Mouse (Mus musculus) hindbrain, embryonic 15.5 days (tissue): ENCODE results near the gene Muc3a. TPM values are rescaled to one million over a fixed set of nuclear protein-coding genes. Genes with fewer than 3 reads are reported as not detected.

ENCODE experiments used
- ATAC-seq: fragments of 200-750 bp; cut with Nextera tagmentation; 2 replicates; pipeline ENCODE4 v1.8.0; 2017; ENCODE audit warnings: low read depth, moderate number of reproducible peaks, moderate TSS enrichment; ENCODE audit not compliant: low FRiP score
- H3K27ac ChIP-seq: fragments of 300-500 bp; sonication (generic); replicated peaks from 2 replicates; pipeline ENCODE4 v1.5.1; 2015; ENCODE audit warnings: mild to moderate bottlenecking, inconsistent platforms
- H3K27me3 ChIP-seq: fragments of 300-500 bp; sonication (generic); 2 replicates; pipeline ENCODE4 v1.6.1; 2015; ENCODE audit warnings: control low read depth, inconsistent platforms
- H3K36me3 ChIP-seq: fragments of 300-500 bp; sonication (generic); 2 replicates; pipeline ENCODE4 v1.6.1; 2015; ENCODE audit warnings: control low read depth, inconsistent platforms
- H3K4me1 ChIP-seq: fragments of 300-500 bp; sonication (generic); replicated peaks from 2 replicates; pipeline ENCODE4 v1.6.1; 2015; ENCODE audit warnings: control low read depth, inconsistent platforms
- H3K4me2 ChIP-seq: fragments of 300-500 bp; sonication (generic); 2 replicates; pipeline ENCODE4 v1.6.1; 2015; ENCODE audit warnings: moderate library complexity, mild to moderate bottlenecking, inconsistent platforms
- H3K4me3 ChIP-seq: fragments of 300-500 bp; sonication (generic); 2 replicates; pipeline ENCODE4 v1.5.1; 2015; ENCODE audit warnings: mild to moderate bottlenecking, inconsistent platforms
- H3K9ac ChIP-seq: fragments of 300-500 bp; sonication (generic); 2 replicates; pipeline ENCODE4 v1.6.1; 2015; ENCODE audit warnings: inconsistent platforms
- H3K9me3 ChIP-seq: fragments of 300-500 bp; sonication (generic); 2 replicates; pipeline ENCODE4 v1.6.1; 2016; ENCODE audit warnings: control low read depth, inconsistent platforms
- WGBS: fragments of 180-500 bp; shearing (Covaris S2); methylation state at CpG from one replicate; pipeline ENCODE4 v1.1.7; 2015; 5-methylcytosine and 5-hydroxymethylcytosine counted together
- polyA plus RNA-seq: library from polyadenylated mRNA; unstranded; fragments of >200 nt; fragmentation: Nextera tagmentation; extraction: Ambion mirVana; gene quantifications from 2 replicates; pipeline ENCODE4 v1.2.1, GENCODE M21; 2015

The Muc3a gene
- polyA plus RNA-seq, 1 experiment from 2014 or later = 0.40 TPM

DNA sequence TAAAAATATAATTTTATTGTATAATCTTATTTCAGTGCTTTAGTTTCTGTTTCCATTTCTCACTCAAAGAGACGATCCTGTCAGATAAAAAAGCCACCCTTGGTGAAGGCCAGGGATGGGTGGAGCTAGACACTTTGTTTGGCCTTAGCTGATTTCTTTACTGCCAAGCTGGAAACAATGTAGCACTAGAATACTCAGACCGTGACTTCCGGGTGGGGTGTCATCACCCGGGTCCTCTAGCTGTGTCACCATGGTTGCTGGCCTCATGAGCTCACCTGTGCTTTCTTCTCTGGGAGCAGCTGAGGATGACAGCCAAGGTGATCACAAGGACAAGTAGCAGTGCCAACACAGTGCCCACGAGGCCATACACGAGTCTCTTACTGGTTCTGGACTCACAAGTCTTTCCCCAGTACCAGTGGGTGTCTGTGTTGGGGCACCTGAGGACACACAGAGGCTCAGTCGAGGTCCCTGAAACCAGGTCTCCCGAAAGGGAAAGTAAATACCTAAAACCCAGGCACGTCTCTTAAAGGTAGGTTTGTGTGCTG is 41.3 kb downstream of the Muc3a start:
- Histone ChIP-seq H3K4me1 (no peaks in the 10 kb centered on the region), H3K36me3 (no peaks in the 10 kb centered on the region), H3K9ac (no peak overlapping the region), H3K4me3 (no peak overlapping the region), H3K4me2 (no peak overlapping the region), H3K27me3 (no peaks in the 10 kb centered on the region), H3K27ac (no peak overlapping the region), H3K9me3 (no peaks in the 10 kb centered on the region)
- ATAC-seq = no peak
- 76% methylated on average over 9 of the region's 9 CpGs for WGBS

DNA sequence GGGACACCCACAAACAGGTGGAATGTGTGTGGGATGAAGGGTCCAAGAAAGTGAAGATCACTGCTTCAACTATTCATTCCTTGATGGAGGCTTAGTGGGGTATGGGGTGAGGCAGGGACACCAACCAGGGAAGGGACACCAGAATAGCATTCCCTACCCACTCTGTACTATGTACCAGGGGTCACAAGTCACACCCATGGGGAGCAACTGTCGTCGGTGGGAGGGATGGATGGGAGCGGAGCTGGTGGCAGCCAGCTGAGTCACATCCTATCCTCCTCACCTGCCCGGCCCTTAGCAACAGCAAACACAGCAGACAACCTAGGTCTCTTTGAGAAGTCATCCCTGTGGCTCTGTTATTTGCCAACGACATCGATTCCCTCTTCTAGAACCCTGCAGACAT is 44.6 kb downstream of the Muc3a start:
- H3K4me1 ChIP-seq = no peaks in the 10 kb centered on the region
- WGBS = 78% methylated on average over 6 of the region's 6 CpGs
- no peaks in the 10 kb centered on the region for H3K36me3 ChIP-seq
- no peak overlapping the region for H3K4me2 ChIP-seq
- no peak overlapping the region for H3K27ac ChIP-seq
- no peak for ATAC-seq
- no peaks in the 10 kb centered on the region for H3K9me3 ChIP-seq
- no peaks in the 10 kb centered on the region for H3K27me3 ChIP-seq
- H3K9ac ChIP-seq = no peak overlapping the region
- no peak overlapping the region for H3K4me3 ChIP-seq

- no peak for ATAC-seq
- 82% methylated on average over 9 of the region's 9 CpGs for WGBS
- H3K4me2 ChIP-seq = no peak overlapping the region
- H3K4me3 ChIP-seq = no peak overlapping the region
- no peaks in the 10 kb centered on the region for H3K9me3 ChIP-seq
- H3K27me3 ChIP-seq = no peaks in the 10 kb centered on the region
- no peaks in the 10 kb centered on the region for H3K4me1 ChIP-seq
- no peak overlapping the region for H3K27ac ChIP-seq
- no peaks in the 10 kb centered on the region for H3K36me3 ChIP-seq
- H3K9ac ChIP-seq = no peak overlapping the region
Measured at GRCm38 (mm10) chr5:137166012-137166411, 46.2 kb downstream of the Muc3a start.

DNA sequence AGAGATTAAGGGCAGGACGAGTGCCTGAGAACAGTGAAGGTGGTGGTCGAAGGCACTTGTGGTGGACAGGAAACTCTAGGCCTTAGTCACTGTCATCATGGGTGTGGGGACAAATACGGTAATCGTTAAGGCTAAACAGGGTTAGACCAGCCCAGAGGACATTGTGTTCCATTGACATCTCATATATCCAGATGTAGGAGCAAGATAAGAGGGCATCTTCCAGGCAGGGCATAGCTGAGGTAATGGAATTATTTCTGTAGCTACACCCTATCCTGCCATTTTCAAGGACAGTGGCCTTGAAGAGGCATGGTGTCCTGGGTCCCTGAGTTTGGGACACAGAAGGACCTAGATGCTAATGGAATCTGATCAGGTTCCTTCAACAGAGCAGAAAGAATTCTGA is 50.3 kb downstream of the Muc3a start:
- no peaks in the 10 kb centered on the region for H3K27me3 ChIP-seq
- H3K4me2 ChIP-seq = no peak overlapping the region
- H3K4me1 ChIP-seq = no peaks in the 10 kb centered on the region
- H3K4me3 ChIP-seq = no peak overlapping the region
- H3K27ac ChIP-seq = no peak overlapping the region
- WGBS = 82% methylated on average over 4 of the region's 4 CpGs
- H3K36me3 ChIP-seq = no peaks in the 10 kb centered on the region
- no peak for ATAC-seq
- no peak overlapping the region for H3K9ac ChIP-seq
- H3K9me3 ChIP-seq = 0 out of 2 replicates have a peak, but pooled peaks cover under 1% of the 10 kb centered on the region

DNA sequence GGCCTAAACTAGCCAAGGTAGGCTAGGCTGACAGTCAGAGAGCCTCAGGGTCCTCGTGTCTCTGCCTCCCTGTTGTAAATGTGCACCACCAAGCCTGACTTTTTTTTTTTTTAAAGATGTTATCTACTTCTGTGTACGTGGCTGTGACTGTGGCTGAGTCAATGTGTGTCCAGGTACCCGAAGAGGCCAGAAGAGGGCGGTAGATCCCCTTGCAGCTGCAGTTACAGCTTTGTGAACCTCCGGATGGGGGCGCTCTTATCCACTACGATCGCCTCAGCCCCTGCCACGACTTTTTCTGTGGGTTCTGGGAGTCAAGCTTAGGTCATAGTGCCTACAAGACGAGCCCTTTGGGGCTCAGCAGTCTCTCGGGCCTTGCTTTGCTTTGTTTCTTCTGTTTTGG is 52.7 kb downstream of the Muc3a start:
- Histone ChIP-seq H3K27me3 (no peaks in the 10 kb centered on the region), H3K9ac (no peak overlapping the region), H3K9me3 (0 out of 2 replicates have a peak, but pooled peaks cover 4% of the 10 kb centered on the region), H3K4me3 (no peak overlapping the region), H3K27ac (no peak overlapping the region), H3K4me2 (no peak overlapping the region), H3K4me1 (no peaks in the 10 kb centered on the region), H3K36me3 (no peaks in the 10 kb centered on the region)
- 30% methylated on average over 11 of the region's 11 CpGs for WGBS
- no peak for ATAC-seq

Other genes starting within 250 kb of the Muc3a start
- gene Cldn15, start 245.8 kb downstream of the Muc3a start, polyA plus RNA-seq = 0.19 and 0.38 TPM in 2 replicates
- 37.7 and 39.1 TPM in 2 replicates for gene Plod3, start 225.4 kb downstream of the Muc3a start, polyA plus RNA-seq
- gene Znhit1, start 224.4 kb downstream of the Muc3a start, polyA plus RNA-seq = 134 and 145 TPM in 2 replicates
- gene Vgf, start 186.0 kb downstream of the Muc3a start, polyA plus RNA-seq = 15.2 and 15.4 TPM in 2 replicates
- gene Ap1s1, start 166.3 kb downstream of the Muc3a start, polyA plus RNA-seq = 237 and 239 TPM in 2 replicates
- 0.17 and 0.29 TPM in 2 replicates for gene Serpine1, start 140.1 kb downstream of the Muc3a start, polyA plus RNA-seq
- gene Trim56, start 96.2 kb downstream of the Muc3a start, polyA plus RNA-seq = 3.4 and 4.5 TPM in 2 replicates
- not detected in 2 replicates for gene Muc3, start 63.1 kb downstream of the Muc3a start, polyA plus RNA-seq
- 68.4 and 69.9 TPM in 2 replicates for gene Ache, start 75.1 kb upstream of the Muc3a start, polyA plus RNA-seq
- gene Ufsp1, start 82.2 kb upstream of the Muc3a start, polyA plus RNA-seq = 20.1 and 24.0 TPM in 2 replicates
- gene Srrt, start 95.3 kb upstream of the Muc3a start, polyA plus RNA-seq = 100 and 103 TPM in 2 replicates
- gene Trip6, start 102.0 kb upstream of the Muc3a start, polyA plus RNA-seq = 17.3 TPM in 2 replicates
- 24.6 and 26.8 TPM in 2 replicates for gene Slc12a9, start 121.2 kb upstream of the Muc3a start, polyA plus RNA-seq
- 8.2 and 8.4 TPM in 2 replicates for gene Ephb4, start 137.7 kb upstream of the Muc3a start, polyA plus RNA-seq